Mouse (Mus musculus): ENCODE results near the gene Vmn1r1.

GRCm38 (mm10) chr1:182105023-182105422, 59.3 kb downstream of the Vmn1r1 start:
- TF ChIP-seq CTCF (IDR thresholded peaks at IDR 0.05; ENCODE audit: borderline replicate concordance, insufficient read depth, low read length) (no peak), POLR2A (IDR thresholded peaks at IDR 0.05; ENCODE audit: low read depth, low read length) (no peak)

Measured in embryonic fibroblast, embryonic 13.5 days (primary cell).